In the genomic region with DNA sequence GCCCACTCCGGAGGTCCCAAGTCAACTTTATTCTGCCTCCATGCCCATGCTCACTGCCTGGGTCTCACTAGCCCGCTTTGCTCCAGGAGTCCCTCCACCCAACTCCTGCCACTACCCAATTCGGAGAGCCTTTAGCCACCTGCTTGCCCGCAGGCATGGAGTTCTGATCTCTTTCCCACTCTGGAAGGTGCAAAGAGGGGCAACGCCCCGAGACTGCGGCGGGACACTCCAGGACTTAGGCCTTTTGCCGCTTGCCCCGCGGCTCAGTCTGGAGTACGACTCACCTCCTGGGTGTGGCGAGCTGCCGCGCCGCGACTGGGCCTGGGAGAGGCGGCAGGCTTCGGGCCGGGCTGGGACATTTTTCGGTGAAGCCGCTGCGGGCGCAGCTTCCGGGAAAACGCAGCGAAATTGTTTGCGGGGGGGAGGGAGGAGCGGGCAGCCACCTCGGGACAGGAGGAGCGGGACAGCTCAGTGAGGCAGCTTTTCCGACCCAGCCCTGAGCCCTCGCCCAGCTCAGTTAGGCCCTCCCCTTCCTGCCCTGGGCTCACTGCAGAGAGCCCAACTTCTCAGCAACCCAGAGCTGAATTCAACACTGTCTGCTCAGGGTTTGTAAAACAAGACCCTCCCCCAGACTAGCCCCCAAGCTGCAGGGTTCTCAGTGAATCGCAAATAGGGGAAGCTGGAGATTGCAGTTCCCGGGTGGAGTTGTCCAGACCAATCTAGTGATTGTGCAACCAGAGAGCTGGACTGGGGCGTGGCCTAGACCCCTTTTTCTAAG, we compare ENCODE assay signal across 8 mouse cellular contexts. TPM values are rescaled to one million over a fixed set of nuclear protein-coding genes. Genes with fewer than 3 reads are reported as not detected.
DNase-seq lines count a peak whose midpoint lies in the region; ATAC-seq and TF ChIP-seq lines count a peak whose summit lies in the region.

A gene (minus strand): TSS at position 659 of the 778 bp plus-strand sequence.

- no peak for TF ChIP-seq POLR2A in olfactory bulb, adult 2 months (IDR thresholded peaks at IDR 0.05; ENCODE audit: insufficient read depth, low read depth, low read length)

- peak within 1 kb of the TSS; percentile 86 for H3K4me3 ChIP-seq in lung, embryonic 16.5 days (ENCODE audit: low read length)
- H3K4me3 ChIP-seq in olfactory bulb, adult 2 months (ENCODE audit: insufficient read depth, low read depth, low read length), result peak within 1 kb of the TSS; percentile 47

- peak within 1 kb of the TSS; percentile 84 for H3K4me2 ChIP-seq in lung, embryonic 16.5 days (ENCODE audit: low read depth, low read length)

- no peaks in the 10 kb centered on the region for H3K27me3 ChIP-seq in lung, embryonic 16.5 days (ENCODE audit: control insufficient read depth, insufficient read depth, low read depth, low read length)

- peak; percentile 70 for ATAC-seq in activated CD4-positive, CD25-positive, alpha-beta regulatory T cell, adult 4 months
- ATAC-seq in lung, embryonic 16.5 days (ENCODE audit: low read depth), result peak; percentile 93

- no peaks in the 10 kb centered on the region for H3K36me3 ChIP-seq in lung, embryonic 16.5 days (ENCODE audit: control insufficient read depth, insufficient read depth, low read length)

- H3K27ac ChIP-seq in lung, embryonic 16.5 days (ENCODE audit: low read length), result peak within 1 kb of the TSS; percentile 95
- H3K27ac ChIP-seq in olfactory bulb, adult 2 months (ENCODE audit: insufficient read depth, low read depth, low read length), result no peak within 1 kb of the TSS

- peak; percentile 82 for DNase-seq in A20 (ENCODE audit: low read depth, low spot score)
- DNase-seq in embryo, embryonic 11.5 days (ENCODE audit: low read depth, low spot score), result peak; percentile 11
- peak; percentile 77 to 85 for DNase-seq in heart, adult 18-20 months
- DNase-seq in kidney, adult 8-10 months, result peak; percentile 24 to 47
- peak; percentile 72 for DNase-seq in thymus, postnatal 25 days

- H3K9me3 ChIP-seq in lung, embryonic 16.5 days (ENCODE audit: control insufficient read depth, low read length), result no peaks in the 10 kb centered on the region

- H3K9ac ChIP-seq in lung, embryonic 16.5 days (ENCODE audit: low read length), result peak within 1 kb of the TSS; percentile 91

- peaks cover 9% of the 10 kb centered on the region; the same call in 1 of the 2 replicates for H3K4me1 ChIP-seq in lung, embryonic 16.5 days (replicated peaks; ENCODE audit: control insufficient read depth, insufficient read depth, low read length)
- H3K4me1 ChIP-seq in olfactory bulb, adult 2 months (ENCODE audit: control insufficient read depth, insufficient read depth, low read length), result peaks cover 11% of the 10 kb centered on the region

- no peak for TF ChIP-seq CTCF in olfactory bulb, adult 2 months (IDR thresholded peaks at IDR 0.05; ENCODE audit: insufficient read depth, low read depth, low read length)

- WGBS in lung, embryonic 16.5 days, result under 1% methylated on average over 36 of the region's 36 CpGs
- 3% methylated on average over 36 of the region's 36 CpGs for WGBS in olfactory bulb, adult 2 months

RNA-seq across cellular contexts. Expression of the gene that starts here (rescaled TPM):
- 100 to 1,000 TPM; 196 to 222 TPM for polyA plus RNA-seq in activated CD4-positive, CD25-positive, alpha-beta regulatory T cell, adult 4 months (2017; shearing (Covaris generic))
- 100 to 1,000 TPM; 100 to 114 TPM for total RNA-seq in heart, adult 18-20 months (2021)
- polyA plus RNA-seq in lung, embryonic 16.5 days (2015; fragmentation: Nextera tagmentation; extraction: Ambion mirVana), result 47.1 and 47.8 TPM in 2 replicates
- polyA plus RNA-seq in olfactory bulb, adult 2 months (2012; ENCODE audit: insufficient read depth, insufficient read length, low replicate concordance, missing spikeins), result not detected in 2 replicates

Comparison
In these comparisons a context has a peak if more than half of its experiments do, and no peak if none do; other contexts are left out.
1. DNase-seq: peak in every context shown above with its lines; median percentile 82 in A20; 81 in heart, adult 18-20 months; 72 in thymus, postnatal 25 days; 36 in kidney, adult 8-10 months; 11 in embryo, embryonic 11.5 days.